Comparison of ENCODE assay signal across 23 mouse cellular contexts in genomic region chr1:120558341-120559285, GRCm38 (mm10). TPM values are rescaled to one million over a fixed set of nuclear protein-coding genes. Genes with fewer than 3 reads are reported as not detected.
A peak's percentile ranks its signal among the peaks of the same experiment; 100 is the strongest.
DNase-seq lines count a peak whose midpoint lies in the region; ATAC-seq and TF ChIP-seq lines count a peak whose summit lies in the region.
"Had no signal": no experiment of that assay in that cellular context is flagged by ENCODE, and none has a peak within 500 bp of the region (broad histone marks: within the 10 kb centered on the region; RNA-seq: fewer than 3 reads in every experiment).

No protein-coding gene starts in this region.

- ATAC-seq in hindbrain, embryonic 12.5 days (ENCODE audit: low FRiP score): 0 out of 2 replicates have a peak, but pooled peaks have one; percentile 29
- ATAC-seq in lung, postnatal 0 days: peak; percentile 23; the same call in 1 of the 2 replicates
- ATAC-seq in embryonic facial prominence, embryonic 14.5 days (ENCODE audit: low read depth): peak; percentile 44; the same call in 1 of the 2 replicates
- 0 out of 2 replicates have a peak, but pooled peaks have one; percentile 10 for ATAC-seq in stomach, postnatal 0 days (ENCODE audit: low FRiP score, low TSS enrichment)
- ATAC-seq: forebrain, embryonic 15.5 days; midbrain, embryonic 13.5 days had no signal

- H3K4me3 ChIP-seq in hindbrain, embryonic 12.5 days: no peak overlapping the region
- no peak overlapping the region for H3K4me3 ChIP-seq in hindbrain, embryonic 10.5 days
- H3K4me3 ChIP-seq in lung, postnatal 0 days (ENCODE audit: low read depth, low read length): no peak overlapping the region
- no peak overlapping the region for H3K4me3 ChIP-seq in lung, adult 2 months (replicated peaks; ENCODE audit: extremely low read depth, low read depth, low read length)
- no peak overlapping the region for H3K4me3 ChIP-seq in embryonic facial prominence, embryonic 14.5 days (ENCODE audit: low read depth, low read length)
- no peak overlapping the region for H3K4me3 ChIP-seq in stomach, postnatal 0 days (ENCODE audit: low read depth, low read length)
- H3K4me3 ChIP-seq: embryonic facial prominence, embryonic 15.5 days; forebrain, embryonic 15.5 days; left cerebral cortex, adult 2 months; midbrain, embryonic 13.5 days had no signal

- no peaks in the 10 kb centered on the region for H3K9me3 ChIP-seq in hindbrain, embryonic 12.5 days (replicated peaks)
- H3K9me3 ChIP-seq in hindbrain, embryonic 10.5 days: no peaks in the 10 kb centered on the region
- H3K9me3 ChIP-seq in lung, postnatal 0 days (ENCODE audit: low read length): no peaks in the 10 kb centered on the region
- H3K9me3 ChIP-seq in embryonic facial prominence, embryonic 14.5 days (ENCODE audit: control insufficient read depth, low read length): no peaks in the 10 kb centered on the region
- H3K9me3 ChIP-seq in stomach, postnatal 0 days (ENCODE audit: control insufficient read depth, low read length): no peaks in the 10 kb centered on the region
- H3K9me3 ChIP-seq: embryonic facial prominence, embryonic 15.5 days; forebrain, embryonic 15.5 days; midbrain, embryonic 13.5 days had no signal

- H3K36me3 ChIP-seq in hindbrain, embryonic 12.5 days: no peaks in the 10 kb centered on the region
- no peaks in the 10 kb centered on the region for H3K36me3 ChIP-seq in hindbrain, embryonic 10.5 days
- no peaks in the 10 kb centered on the region for H3K36me3 ChIP-seq in lung, postnatal 0 days (ENCODE audit: insufficient read depth, low read length)
- H3K36me3 ChIP-seq in embryonic facial prominence, embryonic 14.5 days (ENCODE audit: control insufficient read depth, insufficient read depth, low read length): no peaks in the 10 kb centered on the region
- no peaks in the 10 kb centered on the region for H3K36me3 ChIP-seq in stomach, postnatal 0 days (ENCODE audit: control insufficient read depth, insufficient read depth, low read length)
- H3K36me3 ChIP-seq: embryonic facial prominence, embryonic 15.5 days; forebrain, embryonic 15.5 days; midbrain, embryonic 13.5 days had no signal

- no peaks in the 10 kb centered on the region for H3K27me3 ChIP-seq in hindbrain, embryonic 12.5 days
- H3K27me3 ChIP-seq in hindbrain, embryonic 10.5 days (ENCODE audit: insufficient read depth, poor library complexity, severe bottlenecking): no peaks in the 10 kb centered on the region
- no peaks in the 10 kb centered on the region for H3K27me3 ChIP-seq in lung, postnatal 0 days (replicated peaks; ENCODE audit: insufficient read depth, low read length)
- no peaks in the 10 kb centered on the region for H3K27me3 ChIP-seq in embryonic facial prominence, embryonic 14.5 days (replicated peaks; ENCODE audit: control insufficient read depth, insufficient read depth, low read length)
- H3K27me3 ChIP-seq in stomach, postnatal 0 days (ENCODE audit: control insufficient read depth, insufficient read depth, low read length): no peaks in the 10 kb centered on the region
- H3K27me3 ChIP-seq: embryonic facial prominence, embryonic 15.5 days; forebrain, embryonic 15.5 days; midbrain, embryonic 13.5 days had no signal

- DNase-seq in hindbrain, embryonic 10.5 days (ENCODE audit: low spot score): no peak
- no peak for DNase-seq in lung, postnatal 0 days (ENCODE audit: low spot score)
- DNase-seq in lung, adult 2 months: no peak
- peak; percentile 48 for DNase-seq in embryonic facial prominence, embryonic 14.5 days (ENCODE audit: low spot score)
- DNase-seq in stomach, postnatal 0 days (ENCODE audit: low spot score): no peak
- DNase-seq in kidney, adult 11 months: no peak
- DNase-seq: adrenal gland, postnatal 10 days; cerebellum, adult 18-20 months; cerebellum, postnatal 25 days; gastrocnemius, postnatal 10 days; heart, postnatal 4 days; kidney, adult 18-20 months; right cerebral cortex, postnatal 14 days; thymus, postnatal 25 days had no signal

- TF ChIP-seq EP300 in lung, postnatal 0 days (IDR thresholded peaks at IDR 0.05): no peak
- TF ChIP-seq EP300 in stomach, postnatal 0 days (optimal IDR thresholded peaks at IDR 0.05): no peak

- no peaks in the 10 kb centered on the region for H3K4me1 ChIP-seq in hindbrain, embryonic 12.5 days
- H3K4me1 ChIP-seq in hindbrain, embryonic 10.5 days (replicated peaks): no peaks in the 10 kb centered on the region
- no peaks in the 10 kb centered on the region for H3K4me1 ChIP-seq in lung, postnatal 0 days (ENCODE audit: insufficient read depth, low read depth, low read length)
- no peaks in the 10 kb centered on the region for H3K4me1 ChIP-seq in lung, adult 2 months (ENCODE audit: control insufficient read depth, insufficient read depth, low read length)
- H3K4me1 ChIP-seq in embryonic facial prominence, embryonic 14.5 days (ENCODE audit: control insufficient read depth, insufficient read depth, low read length): no peaks in the 10 kb centered on the region
- H3K4me1 ChIP-seq in stomach, postnatal 0 days (replicated peaks; ENCODE audit: control insufficient read depth, insufficient read depth): no peaks in the 10 kb centered on the region
- H3K4me1 ChIP-seq: embryonic facial prominence, embryonic 15.5 days; forebrain, embryonic 15.5 days; midbrain, embryonic 13.5 days had no signal

- no peak for TF ChIP-seq POLR2A in lung, adult 2 months (IDR thresholded peaks at IDR 0.05; ENCODE audit: borderline replicate concordance, extremely low read depth, low read depth, low read length)

- WGBS in hindbrain, embryonic 12.5 days: 83% methylated on average over 9 of the region's 9 CpGs
- WGBS in hindbrain, embryonic 10.5 days: 77% methylated on average over 9 of the region's 9 CpGs
- 51% methylated on average over 9 of the region's 9 CpGs for WGBS in lung, postnatal 0 days
- WGBS in lung, adult 2 months: 56% methylated on average over 9 of the region's 9 CpGs
- WGBS in embryonic facial prominence, embryonic 14.5 days: 64% methylated on average over 9 of the region's 9 CpGs
- WGBS in stomach, postnatal 0 days: 67% methylated on average over 9 of the region's 9 CpGs

- no peak overlapping the region for H3K4me2 ChIP-seq in hindbrain, embryonic 12.5 days (replicated peaks)
- H3K4me2 ChIP-seq in lung, postnatal 0 days (replicated peaks; ENCODE audit: low read depth, low read length): no peak overlapping the region
- H3K4me2 ChIP-seq in embryonic facial prominence, embryonic 14.5 days (ENCODE audit: low read depth, low read length): no peak overlapping the region
- H3K4me2 ChIP-seq in stomach, postnatal 0 days (replicated peaks; ENCODE audit: low read depth): no peak overlapping the region
- H3K4me2 ChIP-seq: embryonic facial prominence, embryonic 15.5 days; forebrain, embryonic 15.5 days; midbrain, embryonic 13.5 days had no signal

- TF ChIP-seq CTCF in lung, postnatal 0 days (IDR thresholded peaks at IDR 0.05): no peak
- no peak for TF ChIP-seq CTCF in lung, adult 2 months (IDR thresholded peaks at IDR 0.05; ENCODE audit: insufficient read depth, low read length)
- TF ChIP-seq CTCF in stomach, postnatal 0 days (IDR thresholded peaks at IDR 0.05; ENCODE audit: low read depth): no peak

- no peak overlapping the region for H3K9ac ChIP-seq in hindbrain, embryonic 12.5 days
- no peak overlapping the region for H3K9ac ChIP-seq in lung, postnatal 0 days (replicated peaks; ENCODE audit: low read depth)
- H3K9ac ChIP-seq in embryonic facial prominence, embryonic 14.5 days (ENCODE audit: low read depth, low read length): no peak overlapping the region
- no peak overlapping the region for H3K9ac ChIP-seq in stomach, postnatal 0 days (ENCODE audit: low read length)
- H3K9ac ChIP-seq: embryonic facial prominence, embryonic 15.5 days; forebrain, embryonic 15.5 days; midbrain, embryonic 13.5 days had no signal

- no peak overlapping the region for H3K27ac ChIP-seq in hindbrain, embryonic 12.5 days
- H3K27ac ChIP-seq in hindbrain, embryonic 10.5 days: no peak overlapping the region
- H3K27ac ChIP-seq in lung, postnatal 0 days (ENCODE audit: low read length): no peak overlapping the region
- no peak overlapping the region for H3K27ac ChIP-seq in embryonic facial prominence, embryonic 14.5 days (replicated peaks; ENCODE audit: low read depth, low read length)
- no peak overlapping the region for H3K27ac ChIP-seq in stomach, postnatal 0 days (replicated peaks)
- H3K27ac ChIP-seq: embryonic facial prominence, embryonic 15.5 days; forebrain, embryonic 15.5 days; kidney, postnatal 0 days; left cerebral cortex, adult 2 months; midbrain, embryonic 13.5 days had no signal

RNA-seq across cellular contexts. Expression of gene En1, which starts 43.6 kb away (rescaled TPM):
- polyA plus RNA-seq in hindbrain, embryonic 12.5 days (2016; fragmentation: Nextera tagmentation; extraction: Ambion mirVana): 7.5 and 8.8 TPM in 2 replicates
- 3.5 and 3.8 TPM in 2 replicates for polyA plus RNA-seq in hindbrain, embryonic 10.5 days (2016; fragmentation: Nextera tagmentation; extraction: Ambion mirVana)
- not detected in 2 replicates for polyA plus RNA-seq in lung, postnatal 0 days (2015; fragmentation: Nextera tagmentation; extraction: Ambion mirVana)
- polyA plus RNA-seq in lung, adult 2 months (2012; rRNA removed): not detected in 2 replicates
- polyA plus RNA-seq in embryonic facial prominence, embryonic 14.5 days (2014; fragmentation: Nextera tagmentation; extraction: Ambion mirVana): 2.0 TPM in 2 replicates
- polyA plus RNA-seq in stomach, postnatal 0 days (2015; fragmentation: Nextera tagmentation; extraction: Ambion mirVana): not detected in 2 replicates
- polyA plus RNA-seq: forebrain, embryonic 15.5 days; heart, embryonic 14.5 days; kidney, postnatal 0 days; liver, adult 2 months; liver, embryonic 16.5 days had no signal

RNA-seq across cellular contexts. Expression of gene Marco, which starts 53.8 kb away (rescaled TPM):
- not detected in 2 replicates for polyA plus RNA-seq in hindbrain, embryonic 12.5 days (2016; fragmentation: Nextera tagmentation; extraction: Ambion mirVana)
- not detected in 2 replicates for polyA plus RNA-seq in hindbrain, embryonic 10.5 days (2016; fragmentation: Nextera tagmentation; extraction: Ambion mirVana)
- polyA plus RNA-seq in lung, postnatal 0 days (2015; fragmentation: Nextera tagmentation; extraction: Ambion mirVana): 7.9 and 8.9 TPM in 2 replicates
- polyA plus RNA-seq in lung, adult 2 months (2012; rRNA removed): 5.3 and 7.8 TPM in 2 replicates
- polyA plus RNA-seq in embryonic facial prominence, embryonic 14.5 days (2014; fragmentation: Nextera tagmentation; extraction: Ambion mirVana): not detected in 2 replicates
- polyA plus RNA-seq in stomach, postnatal 0 days (2015; fragmentation: Nextera tagmentation; extraction: Ambion mirVana): 0.07 and 0.21 TPM in 2 replicates
- polyA plus RNA-seq: embryonic facial prominence, embryonic 15.5 days; heart, embryonic 14.5 days; kidney, postnatal 0 days had no signal
